Comparison of ENCODE assay signal across 9 mouse cellular contexts in the genomic region with DNA sequence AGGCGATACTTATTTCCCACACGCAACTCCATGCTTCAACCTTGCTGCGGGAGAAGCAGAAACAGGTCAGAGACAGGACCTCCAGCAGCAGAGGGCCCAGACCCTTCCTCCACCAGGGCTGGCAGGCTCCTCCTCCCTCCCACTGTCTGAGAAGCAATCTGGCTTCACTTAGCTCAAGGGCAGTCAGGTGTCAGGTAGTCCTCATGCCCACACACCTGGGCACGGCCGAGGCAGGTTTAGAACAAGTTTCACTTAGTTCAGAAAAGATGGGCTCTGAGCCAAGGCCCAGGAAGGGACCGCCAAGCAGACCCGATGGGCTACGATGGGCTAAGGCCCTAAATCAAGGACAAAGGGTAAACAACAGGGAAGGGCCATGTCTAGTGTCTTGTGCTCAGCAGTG. TPM values are rescaled to one million over a fixed set of nuclear protein-coding genes. Genes with fewer than 3 reads are reported as not detected.
A peak's percentile ranks its signal among the peaks of the same experiment; 100 is the strongest.
DNase-seq lines count a peak whose midpoint lies in the region; ATAC-seq and TF ChIP-seq lines count a peak whose summit lies in the region.
"Had no signal": no experiment of that assay in that cellular context is flagged by ENCODE, and none has a peak within 500 bp of the region (broad histone marks: within the 10 kb centered on the region; RNA-seq: fewer than 3 reads in every experiment).

No protein-coding gene starts in this region.

- no peaks in the 10 kb centered on the region for H3K27me3 ChIP-seq in heart, adult 2 months (ENCODE audit: control insufficient read depth, insufficient read depth, low read length)
- H3K27me3 ChIP-seq in lung, postnatal 0 days (replicated peaks; ENCODE audit: insufficient read depth, low read length), result no peaks in the 10 kb centered on the region
- no peaks in the 10 kb centered on the region for H3K27me3 ChIP-seq in intestine, embryonic 16.5 days (replicated peaks; ENCODE audit: control insufficient read depth, insufficient read depth, low read length)
- no peaks in the 10 kb centered on the region for H3K27me3 ChIP-seq in stomach, embryonic 16.5 days (ENCODE audit: control insufficient read depth, insufficient read depth, low read length)

- WGBS in heart, adult 2 months, result 54% methylated on average over 8 of the region's 8 CpGs
- WGBS in lung, postnatal 0 days, result 45% methylated on average over 8 of the region's 8 CpGs
- WGBS in lung, adult 2 months, result 46% methylated on average over 8 of the region's 8 CpGs
- WGBS in intestine, embryonic 16.5 days, result 49% methylated on average over 8 of the region's 8 CpGs
- WGBS in stomach, embryonic 16.5 days, result 60% methylated on average over 8 of the region's 8 CpGs

- TF ChIP-seq POLR2A in heart, adult 2 months (IDR thresholded peaks at IDR 0.05; ENCODE audit: insufficient read depth, low read depth, low read length), result no peak
- TF ChIP-seq POLR2A in lung, adult 2 months (IDR thresholded peaks at IDR 0.05; ENCODE audit: borderline replicate concordance, extremely low read depth, low read depth, low read length), result no peak

- DNase-seq in heart, adult 2 months, result no peak
- no peak for DNase-seq in heart, postnatal 25 days (ENCODE audit: low spot score)
- DNase-seq in lung, postnatal 0 days (ENCODE audit: low spot score), result no peak
- DNase-seq in lung, adult 2 months, result no peak
- DNase-seq: embryo, embryonic 11 days had no signal

- no peaks in the 10 kb centered on the region for H3K9me3 ChIP-seq in lung, postnatal 0 days (ENCODE audit: low read length)
- no peaks in the 10 kb centered on the region for H3K9me3 ChIP-seq in intestine, embryonic 16.5 days (ENCODE audit: control insufficient read depth, low read length)
- H3K9me3 ChIP-seq in stomach, embryonic 16.5 days (replicated peaks; ENCODE audit: control insufficient read depth, low read length), result no peaks in the 10 kb centered on the region

- no peak for TF ChIP-seq EP300 in heart, adult 2 months (IDR thresholded peaks at IDR 0.05; ENCODE audit: insufficient read depth, low read depth, low read length)
- TF ChIP-seq EP300 in lung, postnatal 0 days (IDR thresholded peaks at IDR 0.05), result no peak

- H3K79me2 ChIP-seq in heart, adult 2 months (replicated peaks; ENCODE audit: control insufficient read depth, insufficient read depth, low read length), result peaks cover 6% of the 10 kb centered on the region

- intact Hi-C loops in heart, adult 2 months (cut with DNase I), result no loop called here
- intact Hi-C loops in heart, postnatal 25 days (cut with DNase I), result no loop called here

- peaks cover 30% of the 10 kb centered on the region for H3K36me3 ChIP-seq in heart, adult 2 months (ENCODE audit: control insufficient read depth, insufficient read depth, low read length)
- peaks cover 11% of the 10 kb centered on the region; the same call in 1 of the 2 replicates for H3K36me3 ChIP-seq in lung, postnatal 0 days (ENCODE audit: insufficient read depth, low read length)
- H3K36me3 ChIP-seq in intestine, embryonic 16.5 days (ENCODE audit: control insufficient read depth, insufficient read depth, low read length), result peaks cover 7% of the 10 kb centered on the region; the same call in 1 of the 2 replicates
- H3K36me3 ChIP-seq in stomach, embryonic 16.5 days (ENCODE audit: control insufficient read depth, insufficient read depth, low read length), result peaks cover 6% of the 10 kb centered on the region; the same call in 1 of the 2 replicates

- peak overlapping the region; percentile 67 for H3K27ac ChIP-seq in heart, adult 2 months
- peak overlapping the region; percentile 44; the same call in 1 of the 2 replicates for H3K27ac ChIP-seq in lung, postnatal 0 days (ENCODE audit: low read length)
- no peak overlapping the region for H3K27ac ChIP-seq in intestine, embryonic 16.5 days (ENCODE audit: low read length)
- H3K27ac ChIP-seq in stomach, embryonic 16.5 days (ENCODE audit: low read length), result 0 out of 2 replicates have a peak overlapping the region, but pooled peaks have one; percentile 6

- H3K4me2 ChIP-seq in lung, postnatal 0 days (replicated peaks; ENCODE audit: low read depth, low read length), result peak overlapping the region; percentile 6; the same call in 1 of the 2 replicates
- H3K4me2 ChIP-seq in intestine, embryonic 16.5 days (ENCODE audit: low read depth, low read length), result no peak overlapping the region
- H3K4me2 ChIP-seq in stomach, embryonic 16.5 days (ENCODE audit: low read depth, low read length), result no peak overlapping the region

- ATAC-seq in lung, postnatal 0 days, result no peak
- no peak for ATAC-seq in intestine, embryonic 16.5 days
- ATAC-seq in stomach, embryonic 16.5 days (ENCODE audit: insufficient read depth, low FRiP score), result no peak
- ATAC-seq in activated CD4-positive, CD25-positive, alpha-beta regulatory T cell, adult 4 months, result no peak
- no peak for ATAC-seq in CD4-positive, CD25-positive, alpha-beta regulatory T cell, adult 4 months

- H3K4me3 ChIP-seq in heart, adult 2 months, result no peak overlapping the region
- no peak overlapping the region for H3K4me3 ChIP-seq in lung, postnatal 0 days (ENCODE audit: low read depth, low read length)
- no peak overlapping the region for H3K4me3 ChIP-seq in lung, adult 2 months (replicated peaks; ENCODE audit: extremely low read depth, low read depth, low read length)
- H3K4me3 ChIP-seq in intestine, embryonic 16.5 days (ENCODE audit: low read length), result no peak overlapping the region
- H3K4me3 ChIP-seq in stomach, embryonic 16.5 days (replicated peaks; ENCODE audit: low read length), result no peak overlapping the region

- peak overlapping the region; percentile 30 for H3K9ac ChIP-seq in heart, adult 2 months (ENCODE audit: low read depth, low read length)
- no peak overlapping the region for H3K9ac ChIP-seq in lung, postnatal 0 days (replicated peaks; ENCODE audit: low read depth)
- peak overlapping the region; percentile 36; the same call in 1 of the 2 replicates for H3K9ac ChIP-seq in intestine, embryonic 16.5 days (ENCODE audit: low read depth, low read length)
- H3K9ac ChIP-seq in stomach, embryonic 16.5 days (ENCODE audit: low read length), result peak overlapping the region; percentile 0; the same call in 1 of the 2 replicates

- H3K4me1 ChIP-seq in heart, adult 2 months (ENCODE audit: control insufficient read depth, insufficient read depth, low read length), result peaks cover 54% of the 10 kb centered on the region
- H3K4me1 ChIP-seq in lung, postnatal 0 days (ENCODE audit: insufficient read depth, low read depth, low read length), result peaks cover 46% of the 10 kb centered on the region
- peaks cover 57% of the 10 kb centered on the region for H3K4me1 ChIP-seq in lung, adult 2 months (ENCODE audit: control insufficient read depth, insufficient read depth, low read length)
- peaks cover 38% of the 10 kb centered on the region for H3K4me1 ChIP-seq in intestine, embryonic 16.5 days (ENCODE audit: control insufficient read depth, insufficient read depth, low read length)
- H3K4me1 ChIP-seq in stomach, embryonic 16.5 days (ENCODE audit: control insufficient read depth, insufficient read depth, low read length), result peaks cover 47% of the 10 kb centered on the region

- no peak for TF ChIP-seq CTCF in heart, adult 2 months (IDR thresholded peaks at IDR 0.05)
- TF ChIP-seq CTCF in lung, postnatal 0 days (IDR thresholded peaks at IDR 0.05), result no peak
- no peak for TF ChIP-seq CTCF in lung, adult 2 months (IDR thresholded peaks at IDR 0.05; ENCODE audit: insufficient read depth, low read length)

RNA-seq across cellular contexts. Expression of a gene that starts 16.6 kb away (rescaled TPM):
- total RNA-seq in heart, adult 2 months (2021), result 10 to 100 TPM; 46.5 to 48.3 TPM
- 62.6 and 63.6 TPM in 2 replicates for polyA plus RNA-seq in heart, adult 2 months (2012; rRNA removed)
- total RNA-seq in heart, postnatal 25 days (2021), result 10 to 100 TPM; 48.4 to 54.0 TPM
- 67.2 and 72.4 TPM in 2 replicates for polyA plus RNA-seq in lung, postnatal 0 days (2015; fragmentation: Nextera tagmentation; extraction: Ambion mirVana)
- 90.8 and 109 TPM in 2 replicates for polyA plus RNA-seq in lung, adult 2 months (2012; rRNA removed)
- polyA plus RNA-seq in intestine, embryonic 16.5 days (2015; fragmentation: Nextera tagmentation; extraction: Ambion mirVana), result 28.9 and 30.8 TPM in 2 replicates
- 34.5 and 35.0 TPM in 2 replicates for polyA plus RNA-seq in stomach, embryonic 16.5 days (2015; fragmentation: Nextera tagmentation; extraction: Ambion mirVana)
- polyA plus RNA-seq in activated CD4-positive, CD25-positive, alpha-beta regulatory T cell, adult 4 months (2017; shearing (Covaris generic)), result 1 to 10 TPM; 5.5 to 5.6 TPM
- polyA plus RNA-seq in CD4-positive, CD25-positive, alpha-beta regulatory T cell, adult 4 months (2017; shearing (Covaris generic)), result 1 to 10 TPM; 3.1 to 6.2 TPM

RNA-seq across cellular contexts. Expression of a gene that starts 35.4 kb away (rescaled TPM):
- 10 to 100 TPM; 38.7 to 42.9 TPM for total RNA-seq in heart, adult 2 months (2021)
- polyA plus RNA-seq in heart, adult 2 months (2012; rRNA removed), result 83.1 and 84.2 TPM in 2 replicates
- 10 to 100 TPM; 43.0 to 46.7 TPM for total RNA-seq in heart, postnatal 25 days (2021)
- polyA plus RNA-seq in lung, postnatal 0 days (2015; fragmentation: Nextera tagmentation; extraction: Ambion mirVana), result 55.3 and 56.7 TPM in 2 replicates
- 269 and 331 TPM in 2 replicates for polyA plus RNA-seq in lung, adult 2 months (2012; rRNA removed)
- 43.6 and 46.4 TPM in 2 replicates for polyA plus RNA-seq in intestine, embryonic 16.5 days (2015; fragmentation: Nextera tagmentation; extraction: Ambion mirVana)
- polyA plus RNA-seq in stomach, embryonic 16.5 days (2015; fragmentation: Nextera tagmentation; extraction: Ambion mirVana), result 52.7 and 59.6 TPM in 2 replicates
- 10 to 100 TPM in 1 of 2 experiments, 1 to 10 TPM in 1; 9.3 to 18.1 TPM for polyA plus RNA-seq in activated CD4-positive, CD25-positive, alpha-beta regulatory T cell, adult 4 months (2017; shearing (Covaris generic))
- polyA plus RNA-seq in CD4-positive, CD25-positive, alpha-beta regulatory T cell, adult 4 months (2017; shearing (Covaris generic)), result 10 to 100 TPM in 1 of 2 experiments, 1 to 10 TPM in 1; 9.6 to 12.5 TPM
